Mouse (Mus musculus): ENCODE measurements around the gene Psma3. TPM values are rescaled to one million over a fixed set of nuclear protein-coding genes. Genes with fewer than 3 reads are reported as not detected.

Psma3 gene
- polyA plus RNA-seq, 1 experiment, result 35.6 TPM

DNA sequence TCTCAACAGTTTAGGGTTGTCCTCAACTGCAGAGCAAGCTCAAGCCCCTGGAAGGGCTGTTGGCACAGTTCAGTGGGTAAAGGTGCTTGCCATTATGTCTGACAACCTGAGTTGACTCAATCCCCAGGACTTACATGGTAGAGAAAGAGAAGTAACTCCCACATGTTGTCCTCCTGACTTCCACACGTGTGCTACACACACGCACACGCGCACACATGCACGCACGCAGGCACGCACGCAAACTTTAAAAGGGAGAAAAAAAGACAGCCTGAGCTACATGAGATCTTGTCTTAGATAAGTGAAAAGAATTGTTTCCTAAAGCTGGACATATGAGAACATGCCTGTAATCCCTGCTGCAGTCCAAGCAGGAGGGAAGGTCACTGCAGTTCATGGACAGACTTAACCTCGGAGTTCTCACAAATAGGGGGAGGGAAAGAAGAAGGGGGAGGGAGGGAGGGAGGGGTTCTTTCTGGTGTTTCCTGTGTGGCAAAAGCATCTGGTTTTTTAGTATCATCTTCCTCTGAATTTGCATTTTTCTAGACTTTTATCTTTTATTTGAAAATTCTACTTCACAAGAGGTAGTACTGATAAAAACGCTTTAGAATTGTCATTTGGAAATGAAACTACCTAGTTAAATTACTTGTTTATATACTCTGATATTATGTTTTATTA lies 27.7 kb upstream of the Psma3 start:
- no peak for DNase-seq
- peak overlapping the region; percentile 33; the same call in 1 of the 2 replicates for H3K27ac ChIP-seq (ENCODE audit: control insufficient read depth, insufficient read depth, low read length)
- no peaks in the 10 kb centered on the region for H3K27me3 ChIP-seq (ENCODE audit: control insufficient read depth, insufficient read depth, low read length)
- TF ChIP-seq CTCF (IDR thresholded peaks at IDR 0.05; ENCODE audit: borderline replicate concordance, control insufficient read depth, extremely low read depth, insufficient read depth, low read length, poor library complexity) (no peak), POLR2A (IDR thresholded peaks at IDR 0.05; ENCODE audit: control insufficient read depth, extremely low read depth, insufficient read depth, low read length, poor library complexity) (no peak)
- H3K4me3 ChIP-seq (ENCODE audit: control insufficient read depth, insufficient read depth, low read length), result no peak overlapping the region
- WGBS, result 70% methylated on average over 10 of the region's 10 CpGs
- peaks cover 7% of the 10 kb centered on the region for H3K4me1 ChIP-seq (replicated peaks; ENCODE audit: control insufficient read depth, insufficient read depth, low read length)
- peaks cover 44% of the 10 kb centered on the region for H3K36me3 ChIP-seq (ENCODE audit: control insufficient read depth, insufficient read depth, low read length)

- TF ChIP-seq CTCF (IDR thresholded peaks at IDR 0.05; ENCODE audit: borderline replicate concordance, control insufficient read depth, extremely low read depth, insufficient read depth, low read length, poor library complexity), result no peak
- no peak for TF ChIP-seq POLR2A (IDR thresholded peaks at IDR 0.05; ENCODE audit: control insufficient read depth, extremely low read depth, insufficient read depth, low read length, poor library complexity)
- 94% methylated on average over 4 of the region's 4 CpGs for WGBS
- Histone ChIP-seq H3K4me3 (ENCODE audit: control insufficient read depth, insufficient read depth, low read length) (no peak overlapping the region), H3K27ac (ENCODE audit: control insufficient read depth, insufficient read depth, low read length) (no peak overlapping the region), H3K36me3 (ENCODE audit: control insufficient read depth, insufficient read depth, low read length) (peaks cover 83% of the 10 kb centered on the region), H3K4me1 (replicated peaks; ENCODE audit: control insufficient read depth, insufficient read depth, low read length) (no peaks in the 10 kb centered on the region), H3K27me3 (ENCODE audit: control insufficient read depth, insufficient read depth, low read length) (no peaks in the 10 kb centered on the region)
- no peak for DNase-seq
These were observed 15.8 kb upstream of the Psma3 start for GRCm38 (mm10) chr12:70958640-70959039.

DNA sequence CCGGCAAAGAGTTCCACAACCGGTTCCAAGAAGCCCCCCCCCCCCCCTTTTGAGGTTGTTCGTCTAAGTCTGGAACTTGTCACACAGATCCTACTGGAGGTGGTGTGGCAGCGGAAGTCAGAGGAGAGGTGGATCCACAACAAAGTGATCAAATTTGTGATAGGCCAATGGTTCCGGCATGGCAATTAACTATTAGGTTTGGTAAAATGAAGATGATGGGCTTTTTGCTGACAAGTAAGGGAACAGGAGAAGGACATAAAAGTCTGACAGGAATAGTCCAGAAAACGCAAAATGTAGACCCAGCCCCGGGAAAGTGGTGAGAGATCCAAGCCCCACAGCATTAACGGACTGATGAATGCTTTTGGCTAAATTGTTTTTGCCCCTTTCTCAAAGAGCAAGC lies 6.8 kb upstream of the Psma3 start:
- Histone ChIP-seq H3K27me3 (ENCODE audit: control insufficient read depth, insufficient read depth, low read length) (no peaks in the 10 kb centered on the region), H3K27ac (ENCODE audit: control insufficient read depth, insufficient read depth, low read length) (peak overlapping the region; percentile 87; the same call in 1 of the 2 replicates), H3K4me1 (replicated peaks; ENCODE audit: control insufficient read depth, insufficient read depth, low read length) (peaks cover 5% of the 10 kb centered on the region; the same call in 1 of the 2 replicates), H3K36me3 (ENCODE audit: control insufficient read depth, insufficient read depth, low read length) (peaks cover 11% of the 10 kb centered on the region), H3K4me3 (ENCODE audit: control insufficient read depth, insufficient read depth, low read length) (no peak overlapping the region; the same call in 1 of the 2 replicates)
- TF ChIP-seq CTCF (IDR thresholded peaks at IDR 0.05; ENCODE audit: borderline replicate concordance, control insufficient read depth, extremely low read depth, insufficient read depth, low read length, poor library complexity) (no peak), POLR2A (IDR thresholded peaks at IDR 0.05; ENCODE audit: control insufficient read depth, extremely low read depth, insufficient read depth, low read length, poor library complexity) (no peak)
- no peak for DNase-seq
- 60% methylated on average over 8 of the region's 8 CpGs for WGBS

GRCm38 (mm10) chr12:70968141-70968790 lies 6.2 kb upstream of the Psma3 start:
- DNase-seq, result peak; percentile 87
- TF ChIP-seq POLR2A (IDR thresholded peaks at IDR 0.05; ENCODE audit: control insufficient read depth, extremely low read depth, insufficient read depth, low read length, poor library complexity) (peak; percentile 43; the same call in 1 of the 2 replicates), CTCF (IDR thresholded peaks at IDR 0.05; ENCODE audit: borderline replicate concordance, control insufficient read depth, extremely low read depth, insufficient read depth, low read length, poor library complexity) (peak; percentile 73; the same call in 1 of the 2 replicates)
- peak overlapping the region; percentile 87 for H3K27ac ChIP-seq (ENCODE audit: control insufficient read depth, insufficient read depth, low read length)
- H3K4me1 ChIP-seq (replicated peaks; ENCODE audit: control insufficient read depth, insufficient read depth, low read length), result peaks cover 5% of the 10 kb centered on the region; the same call in 1 of the 2 replicates
- H3K4me3 ChIP-seq (ENCODE audit: control insufficient read depth, insufficient read depth, low read length), result peak overlapping the region; percentile 94
- H3K27me3 ChIP-seq (ENCODE audit: control insufficient read depth, insufficient read depth, low read length), result no peaks in the 10 kb centered on the region
- under 1% methylated on average over 35 of the region's 35 CpGs for WGBS
- H3K36me3 ChIP-seq (ENCODE audit: control insufficient read depth, insufficient read depth, low read length), result peaks cover 8% of the 10 kb centered on the region; the same call in 1 of the 2 replicates

DNA sequence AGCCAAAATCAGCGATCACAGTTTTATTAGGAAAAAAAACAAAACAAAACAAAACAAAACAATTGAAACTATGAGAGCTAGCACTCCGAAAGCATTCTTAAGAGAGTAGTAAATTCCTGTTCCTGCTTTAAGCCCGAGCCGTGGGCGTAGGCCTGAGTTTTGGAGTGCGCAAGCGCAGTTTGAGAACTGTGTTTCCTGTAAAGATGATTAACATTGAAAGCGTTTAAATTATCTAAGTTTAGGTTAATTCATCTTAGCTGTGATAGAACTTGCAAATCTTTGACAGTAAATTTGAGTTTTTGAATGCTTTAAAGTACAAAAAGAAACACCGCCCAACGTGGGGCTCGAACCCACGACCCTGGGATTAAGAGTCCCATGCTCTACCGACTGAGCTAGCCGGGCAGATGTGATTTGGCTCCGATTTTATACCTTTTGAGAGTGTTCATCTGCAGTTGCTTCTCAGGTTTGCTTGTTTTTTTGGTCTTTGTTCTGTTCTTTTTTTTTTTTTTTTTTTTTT lies 5.6 kb upstream of the Psma3 start:
- H3K4me1 ChIP-seq (replicated peaks; ENCODE audit: control insufficient read depth, insufficient read depth, low read length), result peaks cover 6% of the 10 kb centered on the region; the same call in 1 of the 2 replicates
- peak overlapping the region; percentile 87 for H3K27ac ChIP-seq (ENCODE audit: control insufficient read depth, insufficient read depth, low read length)
- under 1% methylated on average over 15 of the region's 15 CpGs for WGBS
- TF ChIP-seq CTCF (IDR thresholded peaks at IDR 0.05; ENCODE audit: borderline replicate concordance, control insufficient read depth, extremely low read depth, insufficient read depth, low read length, poor library complexity), result no peak
- TF ChIP-seq POLR2A (IDR thresholded peaks at IDR 0.05; ENCODE audit: control insufficient read depth, extremely low read depth, insufficient read depth, low read length, poor library complexity), result no peak
- peak overlapping the region; percentile 94 for H3K4me3 ChIP-seq (ENCODE audit: control insufficient read depth, insufficient read depth, low read length)
- H3K36me3 ChIP-seq (ENCODE audit: control insufficient read depth, insufficient read depth, low read length), result 0 out of 2 replicates have a peak, but pooled peaks cover 2% of the 10 kb centered on the region
- peak; percentile 83 for DNase-seq
- no peaks in the 10 kb centered on the region for H3K27me3 ChIP-seq (ENCODE audit: control insufficient read depth, insufficient read depth, low read length)

GRCm38 (mm10) chr12:70969485-70970184 lies 4.8 kb upstream of the Psma3 start:
- TF ChIP-seq POLR2A (IDR thresholded peaks at IDR 0.05; ENCODE audit: control insufficient read depth, extremely low read depth, insufficient read depth, low read length, poor library complexity), result no peak
- no peak for TF ChIP-seq CTCF (IDR thresholded peaks at IDR 0.05; ENCODE audit: borderline replicate concordance, control insufficient read depth, extremely low read depth, insufficient read depth, low read length, poor library complexity)
- peak; percentile 63 for DNase-seq

More at GRCm38 (mm10) chr12:70969485-70970184, 4.8 kb upstream of the Psma3 start:
- Histone ChIP-seq H3K27ac (ENCODE audit: control insufficient read depth, insufficient read depth, low read length) (no peak overlapping the region), H3K4me1 (replicated peaks; ENCODE audit: control insufficient read depth, insufficient read depth, low read length) (peaks cover 7% of the 10 kb centered on the region; the same call in 1 of the 2 replicates), H3K4me3 (ENCODE audit: control insufficient read depth, insufficient read depth, low read length) (no peak overlapping the region), H3K36me3 (ENCODE audit: control insufficient read depth, insufficient read depth, low read length) (no peaks in the 10 kb centered on the region), H3K27me3 (ENCODE audit: control insufficient read depth, insufficient read depth, low read length) (no peaks in the 10 kb centered on the region)
- WGBS, result 4% methylated on average over 17 of the region's 17 CpGs
